Mouse (Mus musculus) urinary bladder, adult 18-20 months (tissue): ENCODE results near the gene Snap23.
"Not testable (repeated sequence)": the region's sequence is repeated elsewhere in the genome, so short reads cannot be mapped to it uniquely, and the experiment has no call there.

Experiments
- DNase-seq, 2 experiments: peaks; one replicate each; pipeline ENCODE4 v3.0.0; 2022; ENCODE audit warnings: low spot score in 2 of 2, mixed read lengths in 2 of 2

Snap23 gene

DNA sequence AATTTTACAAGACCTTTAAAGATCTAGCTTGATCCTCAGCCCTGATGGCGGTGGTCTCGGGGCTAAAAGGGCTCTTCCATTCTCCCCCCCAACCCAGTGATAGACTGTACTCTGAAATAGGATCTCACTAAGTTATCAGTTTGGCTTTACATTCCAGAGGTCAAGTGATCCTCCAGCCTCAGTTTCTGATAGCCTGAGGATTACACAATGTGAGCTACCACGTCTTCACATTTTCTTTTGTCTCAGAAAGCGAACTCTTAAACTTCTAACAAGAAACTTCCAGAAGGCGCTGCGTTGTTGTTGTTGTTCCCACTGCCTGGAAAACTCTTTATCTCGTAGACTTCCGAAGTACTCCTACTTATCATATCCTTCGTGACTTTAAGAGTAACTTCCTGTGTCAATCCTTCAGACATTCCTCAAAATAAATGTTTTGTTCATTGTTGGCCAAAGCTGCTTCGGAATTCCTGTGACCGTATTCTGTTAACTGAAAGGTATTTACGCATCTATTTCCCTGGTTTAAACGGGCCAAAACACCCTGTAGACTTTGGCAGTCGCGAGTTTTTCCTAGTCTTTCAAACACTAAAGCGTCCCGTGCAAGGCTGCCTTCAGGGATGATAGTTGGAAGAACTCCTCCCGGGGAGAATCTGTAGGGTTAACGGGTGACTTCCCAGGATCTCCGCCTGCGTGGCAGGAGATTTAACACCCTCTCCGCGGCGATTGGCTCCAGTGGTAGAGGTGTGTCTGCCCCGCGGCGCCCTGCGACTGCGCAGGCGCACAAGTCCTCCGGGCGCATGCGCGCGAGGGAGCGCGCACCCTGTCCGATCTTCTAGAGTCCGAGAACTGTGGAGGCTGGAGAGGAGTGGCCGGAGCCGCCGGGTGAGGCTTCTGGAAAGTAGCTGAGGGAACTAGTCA, at the start of gene Snap23:
TSS of gene Snap23 (plus strand) at position 786 of the 912 bp plus-strand sequence.
- DNase-seq, result peak; percentile 89 to 94

DNA sequence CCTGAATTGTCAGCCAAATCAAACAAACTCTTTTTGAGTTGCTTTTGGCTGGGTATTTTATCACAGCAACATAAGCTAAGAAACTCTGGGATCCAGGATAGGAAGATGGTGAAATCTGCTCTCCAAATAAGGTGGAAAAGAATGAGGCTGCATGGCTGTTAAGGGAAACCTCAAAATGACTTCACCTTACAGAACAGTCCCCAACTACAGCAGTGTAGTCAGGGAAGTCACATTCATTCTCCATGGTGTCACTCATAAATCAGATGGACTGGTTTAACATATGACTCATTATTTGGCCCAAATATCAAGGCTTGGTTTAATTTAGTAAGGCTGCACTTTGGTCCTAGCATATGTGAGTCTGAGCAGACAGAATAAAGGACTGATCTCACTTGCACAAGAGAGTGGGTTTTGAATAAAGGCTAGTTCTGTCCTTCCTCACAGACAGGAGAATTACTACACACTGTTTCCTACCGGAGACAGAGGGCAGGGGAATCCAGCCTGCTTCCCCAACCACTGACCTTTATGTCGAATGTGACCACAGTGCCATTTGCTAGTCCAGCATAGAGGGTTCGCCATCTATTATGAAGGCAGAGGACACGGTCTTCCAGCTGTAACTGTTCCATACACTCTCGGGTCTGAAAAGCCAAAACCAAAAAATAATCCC, 48.8 kb upstream of the Snap23 start:
- no peak for DNase-seq

DNA sequence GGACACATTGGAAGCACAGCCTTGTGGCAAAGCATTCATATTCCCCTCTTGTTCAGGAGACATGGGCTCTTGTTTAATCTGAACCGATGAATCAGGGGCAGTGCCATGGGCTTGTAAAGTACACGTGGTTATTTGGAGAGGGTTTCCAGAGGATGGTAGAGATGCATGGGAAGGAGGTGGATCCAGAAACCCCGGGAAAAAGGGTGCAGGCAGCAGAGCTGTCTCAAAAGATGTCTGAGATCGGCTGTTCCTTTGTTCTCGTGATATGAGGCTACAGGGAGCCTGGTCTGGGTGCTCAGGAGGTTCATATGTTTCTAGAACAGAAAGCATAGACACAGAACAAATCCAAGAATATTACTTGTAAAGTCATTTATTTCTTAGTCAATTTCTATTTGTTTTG, 40.7 kb upstream of the Snap23 start:
- no peak for DNase-seq

DNA sequence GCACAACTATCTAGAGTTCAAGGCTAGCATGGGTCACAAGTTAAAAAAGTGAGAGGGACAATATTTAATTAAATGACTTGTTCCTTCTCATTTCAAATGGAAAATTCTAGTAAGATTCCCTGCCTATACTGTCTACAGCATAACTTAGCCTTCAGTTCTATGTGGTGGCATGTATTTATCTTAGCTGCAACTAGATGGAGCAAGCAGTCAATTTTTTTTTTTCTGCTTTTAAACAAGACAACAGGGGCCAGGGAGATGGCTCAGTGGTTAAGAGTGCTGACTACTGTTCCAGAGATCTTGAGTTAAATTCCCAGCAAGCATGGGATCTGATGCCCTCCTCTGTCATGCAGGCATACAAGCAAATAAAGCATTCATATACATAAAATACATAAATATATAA, 37.9 kb upstream of the Snap23 start:
- no peak for DNase-seq

DNA sequence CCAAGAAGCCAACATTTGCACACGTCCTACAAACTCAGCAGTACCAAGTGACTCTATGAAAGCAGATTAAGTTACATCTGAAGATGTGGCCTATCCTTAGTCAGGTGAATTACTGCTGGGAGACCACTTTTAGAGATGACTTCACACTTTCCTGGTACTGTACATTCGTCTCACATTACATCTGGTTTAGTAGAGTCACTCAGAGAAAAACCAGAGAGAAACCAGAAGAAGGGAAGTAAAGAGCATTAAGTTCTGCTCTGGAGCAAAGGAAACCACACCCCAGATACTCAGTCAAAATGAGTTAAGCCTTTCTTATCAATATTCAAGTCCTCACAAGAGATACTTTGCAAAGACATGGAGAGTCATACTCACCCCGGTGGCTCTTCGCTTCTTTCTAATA, 36.2 kb upstream of the Snap23 start:
- no peak for DNase-seq

DNA sequence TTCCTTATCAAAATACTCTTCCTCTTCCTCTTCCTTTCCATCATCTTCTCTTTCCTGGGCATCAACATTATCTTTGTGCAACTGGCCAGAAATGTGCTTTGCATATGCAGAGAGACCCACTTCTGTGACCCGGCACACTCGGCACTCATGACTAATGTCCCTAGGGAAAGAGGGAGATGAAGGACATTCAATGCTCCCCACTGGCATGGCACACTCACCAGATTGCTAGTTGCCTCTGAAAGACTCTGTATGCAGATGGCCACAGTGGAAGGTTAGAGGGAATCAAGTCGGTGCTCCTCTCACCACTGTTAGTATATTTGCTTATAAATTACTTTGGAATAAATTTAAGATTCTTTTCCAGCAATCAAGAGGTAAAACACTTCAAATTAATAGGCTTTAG, 28.1 kb upstream of the Snap23 start:
- DNase-seq, result no peak

DNA sequence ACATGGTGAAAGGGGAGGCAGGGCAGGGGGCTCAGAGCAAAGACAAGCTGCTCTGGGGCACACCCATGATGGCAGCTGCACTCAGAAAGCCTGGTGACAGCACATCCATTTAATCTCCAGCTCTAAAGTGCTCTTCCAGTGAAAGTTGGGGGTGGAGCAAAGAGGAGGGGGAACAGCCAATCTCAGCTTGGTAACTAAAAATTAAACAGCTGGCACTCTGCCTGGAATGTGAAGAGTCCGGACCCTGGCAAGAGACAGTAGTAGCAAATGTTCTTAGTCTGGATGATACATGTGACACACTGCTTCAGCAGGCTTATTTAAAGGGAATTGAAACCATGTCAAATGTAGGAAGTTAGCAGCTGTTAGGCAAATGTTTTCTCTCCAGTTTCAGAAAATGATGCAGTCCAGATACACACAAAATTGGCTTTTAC, 27.7 kb upstream of the Snap23 start:
- peak in 1 of 2 experiments; percentile 41 for DNase-seq

DNA sequence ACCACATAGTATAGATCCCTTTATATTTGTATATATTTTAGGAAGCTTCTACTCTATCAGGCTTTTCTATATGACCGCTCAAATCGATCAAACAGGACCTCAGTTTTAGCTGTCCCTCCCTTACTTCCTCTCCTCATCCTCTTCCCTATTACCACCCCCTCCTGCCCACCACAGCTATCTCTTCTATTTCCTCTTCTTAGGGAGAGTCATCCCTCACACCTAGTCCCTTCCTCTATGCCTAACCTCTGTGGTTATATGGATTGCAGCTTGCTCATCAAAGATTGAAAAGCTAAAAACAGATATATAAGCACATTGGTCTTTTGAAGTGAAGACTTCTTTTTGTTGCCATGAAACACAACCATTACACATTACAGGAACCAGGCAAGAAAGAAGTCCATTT, 22.7 kb upstream of the Snap23 start:
- DNase-seq, result no peak

DNA sequence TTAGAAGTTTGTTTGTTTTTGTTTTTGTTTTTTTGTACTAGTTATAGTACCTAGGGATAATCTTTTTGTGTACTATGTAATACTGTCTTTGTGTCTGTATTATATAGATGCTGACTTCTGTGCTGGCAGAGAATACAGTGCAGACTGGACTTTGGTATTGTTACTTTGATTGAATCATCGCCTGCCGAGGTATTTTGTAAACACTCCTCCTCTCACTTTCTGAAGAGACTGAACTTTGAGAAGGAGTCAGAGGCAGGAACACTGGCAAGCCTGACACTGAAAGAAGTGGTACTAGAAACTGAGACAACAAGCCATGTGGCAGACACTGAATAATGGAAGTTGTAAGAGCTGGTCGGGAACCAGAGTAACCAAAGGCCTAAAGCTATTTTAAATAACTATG, 10.6 kb upstream of the Snap23 start:
- no peak for DNase-seq

DNA sequence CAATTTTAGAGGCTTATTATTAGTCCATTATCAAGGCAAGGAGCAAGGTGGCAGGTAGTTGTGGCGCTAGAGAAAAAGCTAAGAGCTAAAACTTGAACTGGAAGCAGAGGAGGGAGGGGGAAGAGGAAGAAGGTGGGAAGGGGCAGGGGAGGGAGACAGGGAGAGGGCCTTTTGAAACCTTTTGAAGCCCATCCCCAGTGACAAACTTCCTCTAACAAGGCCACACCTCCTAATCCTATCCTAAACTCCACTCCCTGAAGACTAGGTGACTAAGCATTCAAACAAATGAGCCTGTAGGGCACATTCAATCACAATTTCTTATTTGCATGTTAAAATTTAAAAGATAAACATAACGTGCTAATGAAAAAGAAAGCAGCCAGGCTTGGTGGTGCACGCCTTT, 8.7 kb upstream of the Snap23 start:
- no peak for DNase-seq

DNA sequence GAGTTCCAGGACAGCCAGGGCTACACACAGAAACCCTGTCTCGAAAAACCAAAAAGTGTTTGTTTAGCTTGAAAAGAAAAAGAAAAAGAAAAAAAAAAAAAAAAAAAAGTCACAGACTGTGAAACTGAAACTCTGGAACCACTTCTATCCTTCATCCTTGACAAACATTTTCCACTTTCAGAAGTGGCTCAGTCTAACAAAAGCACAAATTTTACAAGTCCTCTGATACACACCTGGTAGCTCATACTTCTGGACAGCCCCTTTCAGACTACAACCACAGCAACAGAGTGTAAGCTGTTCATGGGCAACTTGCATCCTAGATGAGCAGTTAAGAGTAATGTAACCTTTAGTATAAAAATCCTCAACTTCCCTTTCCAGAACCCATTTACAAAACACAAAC, 5.9 kb upstream of the Snap23 start:
- no peak for DNase-seq

DNA sequence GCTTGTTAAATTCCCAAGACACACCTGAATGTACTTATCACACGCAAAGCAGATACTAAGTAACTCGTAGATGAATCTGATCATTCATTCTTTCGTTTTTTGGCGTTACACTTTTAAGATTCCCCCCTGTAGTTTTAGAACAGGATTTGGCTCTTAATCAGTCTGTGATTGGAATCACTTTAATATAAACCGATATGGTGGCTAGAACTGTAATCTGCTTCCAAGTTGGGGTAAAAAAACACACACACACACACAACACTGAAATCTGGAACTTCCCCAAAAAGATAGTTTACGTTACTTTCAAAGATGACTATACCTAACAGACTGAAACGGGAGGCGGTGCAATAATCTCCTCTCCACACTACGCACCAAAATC, 4.6 kb upstream of the Snap23 start:
- DNase-seq, result no peak

DNA sequence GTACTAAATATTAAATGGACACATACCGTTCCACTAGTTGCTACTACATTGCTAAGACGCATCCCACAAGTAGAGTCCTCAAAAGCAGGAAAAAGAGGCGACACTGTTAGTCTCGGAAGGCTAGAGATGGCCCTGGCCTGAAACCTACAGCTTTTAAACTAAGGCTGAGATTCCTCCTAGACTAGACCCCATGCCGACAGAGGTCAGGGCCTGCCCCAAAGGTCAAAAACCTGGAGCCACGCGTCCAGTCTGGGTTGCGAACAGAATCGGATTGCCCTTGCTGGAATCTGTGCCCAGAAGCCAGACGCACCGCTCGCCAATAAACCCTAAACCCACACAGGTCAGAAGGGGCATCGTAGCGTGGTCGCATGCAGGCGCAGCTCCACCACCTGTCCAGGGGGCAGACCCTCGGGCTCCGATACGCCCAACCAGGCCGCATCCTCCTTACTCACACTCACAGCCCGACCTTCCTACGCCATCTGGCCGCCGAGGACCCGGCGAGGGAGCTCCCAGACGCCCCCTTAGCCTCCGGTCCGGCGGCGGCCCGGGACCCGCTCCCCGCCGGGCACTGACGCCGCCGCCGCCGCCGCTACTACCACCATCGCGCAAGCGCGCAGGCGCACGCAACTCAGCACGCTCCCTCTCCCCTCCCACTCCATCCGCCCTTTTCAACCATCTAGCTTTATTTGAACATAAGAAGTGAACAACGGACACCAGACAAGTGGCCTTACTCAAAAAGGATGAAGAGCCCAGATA, 4.1 kb upstream of the Snap23 start, which contains the start of gene Zfp106:
TSS of gene Zfp106 (minus strand) at position 609 of the 756 bp plus-strand sequence.
- DNase-seq, result peak; percentile 74 to 81

DNA sequence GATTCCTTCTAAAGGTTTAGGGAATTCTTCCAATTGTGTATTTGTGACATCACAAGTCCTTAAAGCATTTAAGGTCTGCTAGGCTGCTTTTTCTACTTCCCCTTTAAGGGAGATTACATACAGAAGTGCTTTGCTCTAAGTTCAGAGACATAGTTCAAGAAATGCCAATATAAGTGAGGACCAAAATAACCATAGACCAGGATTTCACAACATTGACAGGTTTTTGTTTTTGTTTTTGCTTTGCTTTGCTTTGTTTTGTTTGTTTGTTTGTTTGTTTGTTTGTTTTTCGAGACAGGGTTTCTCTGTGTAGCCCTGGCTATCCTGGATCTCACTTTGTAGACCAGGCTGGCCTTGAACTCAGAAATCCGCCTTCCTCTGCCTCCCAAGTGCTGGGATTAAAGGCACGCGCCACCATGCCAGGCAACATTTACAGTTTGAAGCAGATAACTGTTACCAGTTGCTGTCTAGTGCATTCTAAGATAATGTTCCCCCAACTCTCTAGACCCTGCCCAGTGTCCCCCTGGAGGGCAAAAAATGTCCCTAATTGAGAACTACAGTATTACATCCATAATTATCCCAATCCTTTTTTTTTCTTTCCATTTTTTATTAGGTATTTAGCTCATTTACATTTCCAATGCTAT, 2.8 kb upstream of the Snap23 start:
- not testable (repeated sequence) for DNase-seq

DNA sequence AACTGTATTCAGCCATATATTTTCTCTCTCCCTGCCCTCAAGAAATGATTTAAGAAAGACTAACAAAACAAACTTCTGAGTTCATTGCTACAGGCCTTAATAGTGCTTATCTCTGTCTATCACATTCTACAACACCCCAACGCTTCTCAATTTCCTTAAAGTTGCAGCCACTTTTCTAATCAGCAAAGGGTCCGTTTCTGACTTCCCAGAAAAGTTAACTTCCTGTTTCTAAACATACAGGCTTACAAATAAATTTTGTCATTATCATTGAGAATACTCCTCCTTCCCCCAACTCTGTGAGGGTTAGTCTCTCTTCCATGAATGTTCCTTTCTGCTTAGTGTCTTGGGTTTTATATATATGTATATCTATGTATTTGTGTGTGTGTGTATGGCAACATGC, 2.1 kb upstream of the Snap23 start:
- no peak for DNase-seq

DNA sequence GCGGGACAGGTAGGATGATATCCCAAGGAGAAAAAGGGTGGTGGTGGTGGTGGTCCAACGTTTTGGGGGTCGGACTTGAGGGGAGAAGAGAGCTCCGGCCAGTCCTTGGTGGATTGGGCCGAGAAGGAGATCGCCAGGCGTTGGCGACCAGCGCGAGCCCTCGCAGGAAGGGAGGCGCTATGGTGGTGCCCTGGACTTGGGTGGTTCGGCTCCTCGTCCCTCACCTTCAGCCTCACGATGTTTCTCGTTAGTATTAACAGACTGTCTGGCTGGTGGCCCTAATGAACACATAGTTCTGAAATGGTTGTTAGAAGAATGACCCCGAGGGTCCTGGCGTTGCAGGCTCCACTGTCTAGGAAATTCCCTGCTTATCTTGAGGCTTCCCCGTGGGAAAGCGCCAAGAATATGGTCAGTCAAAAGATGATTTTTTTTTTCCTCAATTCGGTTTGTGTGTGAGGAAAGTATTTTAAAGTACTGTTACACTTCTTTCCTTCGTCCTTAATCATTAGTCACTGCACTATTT, 388 bp downstream of the Snap23 start:
- DNase-seq, result no peak

DNA sequence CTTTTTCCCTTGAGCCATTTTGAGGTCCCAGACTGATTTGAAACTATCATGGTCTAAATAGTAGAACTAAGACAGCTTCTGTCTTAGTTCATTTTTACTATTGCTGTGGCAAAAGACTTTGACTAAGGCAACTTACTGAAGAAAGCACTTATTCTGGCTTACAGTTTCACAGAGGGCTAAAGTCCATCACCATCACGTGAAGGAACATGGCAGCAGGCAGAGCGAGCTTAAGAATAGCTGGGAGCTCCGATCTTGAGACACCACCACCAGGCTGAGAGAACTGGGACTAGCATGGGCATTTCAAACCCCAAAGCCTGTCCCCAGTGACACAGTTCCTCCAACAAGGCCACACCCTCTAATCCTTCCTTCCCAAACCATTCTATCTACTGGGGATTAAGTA, 3.6 kb downstream of the Snap23 start:
- no peak for DNase-seq

DNA sequence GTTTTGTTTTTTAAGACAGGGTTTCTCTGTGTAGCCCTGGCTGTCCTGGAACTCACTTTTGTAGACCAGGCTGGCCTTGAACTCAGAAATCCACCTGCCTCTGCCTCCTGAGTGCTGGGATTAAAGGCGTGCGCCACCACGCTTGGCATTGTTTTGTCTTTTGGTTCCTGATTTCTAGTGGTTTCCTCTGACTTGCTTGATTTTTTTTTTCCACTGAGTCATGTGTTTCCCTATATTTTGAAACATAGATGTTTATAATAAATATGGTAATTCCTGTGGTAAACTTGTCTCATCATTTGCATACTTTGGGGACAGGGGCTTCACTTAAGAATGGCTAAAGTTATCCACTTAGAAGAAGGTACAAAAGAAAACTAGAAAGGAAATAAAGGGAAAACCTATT, 4.7 kb downstream of the Snap23 start:
- DNase-seq, result not testable (repeated sequence)

DNA sequence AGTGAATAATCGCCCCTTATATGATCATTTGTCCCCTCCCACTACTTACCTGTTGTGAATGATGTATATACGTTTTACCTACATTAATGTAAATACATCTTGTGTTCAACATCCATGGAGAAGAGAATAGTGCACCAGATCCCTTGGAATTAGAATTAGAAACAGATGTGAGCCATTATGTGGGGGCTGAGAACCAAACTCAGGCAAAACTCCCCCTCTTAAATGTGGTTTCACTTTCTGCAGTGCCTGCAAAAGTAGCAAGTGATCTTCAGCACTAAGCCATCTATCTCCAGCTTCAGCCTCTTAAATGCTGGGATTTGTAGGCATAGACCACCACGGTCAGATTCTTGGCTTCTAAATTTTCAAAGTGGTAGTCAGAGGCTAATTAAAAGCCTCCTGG, 7.7 kb downstream of the Snap23 start:
- no peak for DNase-seq

DNA sequence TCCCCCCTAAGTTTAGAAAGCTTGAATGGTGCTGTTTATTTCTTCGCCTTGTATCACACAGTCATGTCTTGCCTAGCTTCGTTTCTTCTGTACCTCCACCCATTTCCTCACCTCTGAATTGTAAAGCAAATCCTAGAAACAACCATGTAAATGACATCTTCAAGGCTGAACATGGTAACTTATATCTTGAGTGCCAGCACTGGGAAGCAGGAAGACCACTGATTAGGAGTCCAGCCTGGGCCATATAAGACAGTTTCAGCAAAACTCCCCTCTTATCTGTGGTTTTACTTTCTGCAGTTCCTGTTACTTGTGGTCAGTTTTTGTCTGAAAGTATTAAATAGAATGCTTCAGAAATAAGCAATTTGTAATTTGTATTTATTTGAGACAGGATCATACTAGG, 8.5 kb downstream of the Snap23 start:
- DNase-seq, result no peak

DNA sequence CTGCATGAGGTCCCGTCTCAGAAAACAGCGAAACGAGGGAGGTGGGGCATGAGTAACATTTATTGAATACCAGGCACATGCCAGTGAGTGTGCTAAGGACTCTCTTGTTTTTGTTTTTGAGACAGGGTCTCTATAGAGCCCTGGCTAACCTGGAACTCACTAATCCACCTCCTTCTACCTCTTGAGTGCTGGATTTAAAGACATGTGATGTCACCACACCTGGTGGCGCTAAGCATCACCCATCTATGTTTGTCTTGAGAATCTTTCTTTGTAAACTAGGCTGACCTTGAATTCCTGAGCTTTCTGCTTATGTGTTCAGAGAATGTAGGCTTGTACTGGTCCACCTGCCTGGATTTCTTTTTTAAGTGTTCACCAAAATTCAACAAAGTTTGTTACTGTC, 10.3 kb downstream of the Snap23 start:
- no peak for DNase-seq

DNA sequence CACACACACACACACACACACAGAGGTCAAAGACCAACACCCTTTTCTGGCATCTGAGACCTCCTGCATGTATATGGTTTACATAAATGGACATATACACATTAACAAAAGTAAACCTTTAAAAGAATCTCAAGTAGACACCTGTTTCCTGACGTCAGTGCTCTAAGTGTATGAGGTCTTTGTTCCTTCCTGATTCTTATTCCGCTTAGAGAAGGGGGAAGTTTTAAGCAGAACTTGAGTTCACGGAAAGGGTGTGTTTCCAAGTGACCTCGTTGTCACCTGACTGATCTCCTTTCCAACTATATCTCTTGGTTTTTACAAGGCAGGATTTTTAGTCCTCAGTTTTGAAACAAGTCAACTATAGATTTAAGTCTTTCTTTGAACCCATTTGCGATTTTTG, 10.8 kb downstream of the Snap23 start:
- DNase-seq, result no peak
